Mouse (Mus musculus): Measurements from ENCODE around the gene Gm10647.
A peak's percentile ranks its signal among the peaks of the same experiment; 100 is the strongest.
"Not testable (repeated sequence)": the region's sequence is repeated elsewhere in the genome, so short reads cannot be mapped to it uniquely, and the experiment has no call there.

Gm10647 gene

DNA sequence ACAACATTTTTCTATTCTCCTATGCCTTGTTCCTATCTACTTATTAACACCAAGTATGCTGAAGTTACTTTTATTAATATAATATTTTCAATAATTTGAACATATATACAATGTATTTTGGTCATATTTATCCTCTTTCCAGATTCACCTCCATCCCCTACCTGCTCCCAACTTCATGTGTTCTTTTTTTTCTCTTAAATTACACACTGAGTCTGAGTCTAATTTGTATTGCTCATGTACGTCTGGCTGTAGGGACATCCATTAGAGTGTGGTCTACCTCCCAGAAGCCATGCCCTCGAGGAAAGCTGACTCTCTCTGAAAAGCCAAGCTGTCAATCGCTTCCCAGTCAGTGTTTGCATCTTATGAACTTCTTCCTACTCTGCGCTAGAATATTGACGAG lies at the start of gene Gm10647:
Gm10647 (plus strand) TSS at position 301 of the 400 bp plus-strand sequence.
- DNase-seq (ENCODE audit: low spot score in 2 of 2), result no peak

DNA sequence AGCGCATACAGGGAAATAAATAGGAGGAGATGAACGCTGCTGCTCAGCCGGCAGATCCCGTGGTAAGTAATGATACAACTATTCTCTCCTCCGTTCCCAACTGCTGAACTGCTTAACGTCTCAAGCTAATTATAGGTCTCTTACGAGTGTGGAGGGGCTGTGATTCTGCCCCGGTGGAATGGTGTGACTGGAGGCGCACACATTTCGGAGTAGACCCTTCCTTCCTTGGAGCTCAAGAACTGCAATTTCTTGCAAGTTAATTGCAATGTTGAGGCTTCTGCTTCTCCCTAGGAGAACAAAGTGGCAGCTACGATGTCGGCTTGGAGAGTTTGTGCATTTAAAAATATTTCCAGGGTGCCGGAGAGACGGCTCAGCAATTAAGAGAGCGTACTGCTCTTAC lies 48.4 kb upstream of the Gm10647 start:
- DNase-seq (ENCODE audit: low spot score in 2 of 2), result no peak

DNA sequence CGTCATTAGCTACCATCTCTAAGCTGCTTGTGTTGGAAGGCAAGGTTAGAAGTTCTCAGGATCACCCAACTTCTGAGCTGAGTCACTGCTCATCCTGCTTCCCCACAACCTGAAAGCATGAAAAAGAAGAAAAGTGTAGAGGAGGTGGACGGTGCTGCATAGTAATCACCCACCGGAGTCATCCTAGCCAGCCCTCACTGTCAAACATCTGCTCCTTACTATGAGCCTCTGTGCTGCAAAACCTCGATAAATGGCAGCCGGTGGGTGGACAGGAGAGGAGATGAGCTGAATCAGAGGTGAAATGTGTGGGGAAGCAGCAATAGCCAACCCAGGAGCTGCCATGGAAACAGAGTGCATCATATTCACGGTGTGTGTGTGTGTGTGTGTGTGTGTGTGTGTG lies 44.0 kb upstream of the Gm10647 start:
- no peak for DNase-seq (ENCODE audit: low spot score in 2 of 2)

DNA sequence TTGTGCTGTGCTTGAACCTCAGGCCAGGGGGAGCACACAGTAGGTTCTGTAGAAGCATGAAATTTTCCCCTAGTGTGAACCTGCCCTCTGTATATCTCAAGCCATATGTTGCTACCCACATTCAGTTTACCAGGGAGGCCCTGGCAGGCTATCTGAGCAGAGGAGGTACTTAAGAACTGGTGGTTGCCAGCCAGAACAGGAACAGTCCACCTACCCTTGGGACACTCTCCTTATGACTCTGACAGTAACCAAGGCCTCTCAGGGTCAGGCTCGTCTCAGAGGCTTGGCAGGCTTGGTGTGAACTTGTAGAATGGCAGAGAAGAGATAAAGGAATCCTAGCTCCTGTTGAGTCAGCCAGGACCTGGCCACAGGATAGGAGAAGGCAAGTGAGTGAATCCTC lies 35.8 kb upstream of the Gm10647 start:
- no peak for DNase-seq (ENCODE audit: low spot score in 2 of 2)

DNA sequence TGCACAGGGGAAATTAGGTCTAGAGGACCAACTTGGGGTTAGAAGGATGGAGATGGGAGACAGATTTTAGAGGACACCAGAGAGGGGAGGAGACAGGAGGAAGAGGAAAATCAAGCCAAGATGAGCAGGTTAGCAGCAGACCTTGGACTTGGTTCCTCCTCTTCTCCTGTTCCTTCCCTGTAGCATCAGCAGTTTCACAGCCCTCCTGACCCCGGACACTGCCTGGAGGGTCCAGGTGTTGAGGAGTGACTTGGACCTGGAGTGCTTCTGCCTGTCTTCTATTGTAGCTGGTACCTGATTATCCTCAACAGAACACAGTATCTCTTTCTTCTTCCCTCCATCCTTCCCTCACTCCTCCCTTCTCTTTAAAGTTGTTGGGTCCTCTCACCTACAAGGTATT lies 28.1 kb upstream of the Gm10647 start:
- no peak for DNase-seq (ENCODE audit: low spot score in 2 of 2)

DNA sequence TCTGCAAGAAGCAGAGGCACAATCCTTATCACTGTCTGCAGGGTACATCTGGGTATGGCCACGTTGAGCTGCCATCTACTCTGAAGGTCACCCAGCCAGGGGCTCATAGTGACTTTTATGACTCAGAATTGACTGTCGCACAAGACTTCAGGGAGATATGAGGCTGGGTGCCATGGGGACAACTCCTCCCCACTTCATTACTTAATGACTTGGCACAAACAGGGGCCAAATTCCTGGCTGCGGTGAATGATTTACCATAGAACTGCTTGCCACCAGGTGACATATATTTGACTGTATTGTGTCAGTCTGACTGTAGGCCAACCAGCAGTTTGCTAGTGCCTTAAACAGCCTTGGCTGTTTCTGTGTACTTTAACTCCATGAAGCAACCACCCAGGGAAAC lies 27.6 kb upstream of the Gm10647 start:
- no peak for DNase-seq (ENCODE audit: low spot score in 2 of 2)

DNA sequence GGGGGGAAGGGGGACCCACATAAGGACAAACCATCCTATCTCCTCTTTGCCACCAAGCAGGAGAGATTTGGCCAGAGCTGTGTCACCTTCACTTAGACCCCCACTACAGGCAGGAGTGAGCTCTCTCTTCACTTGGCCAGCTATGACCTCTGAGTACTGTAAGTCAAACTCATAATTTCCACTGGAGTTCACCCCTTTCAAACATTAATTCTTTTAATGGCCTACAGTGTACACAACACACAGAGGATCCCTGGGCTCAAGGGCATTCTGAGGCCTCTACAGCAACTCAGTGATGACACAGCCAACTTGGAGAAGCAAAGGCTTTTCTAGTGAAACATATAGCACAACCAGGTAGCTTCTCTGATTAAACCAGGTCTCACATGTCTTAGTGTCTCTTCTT lies 26.1 kb upstream of the Gm10647 start:
- no peak for DNase-seq (ENCODE audit: low spot score in 2 of 2)

DNA sequence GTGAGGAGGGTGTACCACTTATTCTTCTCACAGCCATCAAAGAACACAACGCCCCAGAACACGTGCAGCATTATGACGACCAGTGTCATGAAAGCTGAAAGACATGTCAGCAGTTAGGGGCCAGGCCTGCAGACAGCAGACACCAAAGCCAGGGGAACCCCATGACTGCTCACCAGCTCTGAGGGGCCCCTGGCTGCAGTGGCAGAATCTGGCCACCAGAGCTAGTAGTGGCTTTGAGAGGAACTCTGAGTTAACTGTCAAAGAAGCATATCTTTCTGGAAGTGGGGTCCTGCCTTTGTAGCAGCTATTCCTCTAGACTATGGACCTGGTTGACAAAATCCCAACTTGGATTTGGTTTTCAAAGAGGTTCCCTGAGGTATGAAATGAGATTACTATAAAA lies 12.3 kb upstream of the Gm10647 start:
- peak in 1 of 2 experiments; percentile 35 for DNase-seq (ENCODE audit: low spot score in 2 of 2)

DNA sequence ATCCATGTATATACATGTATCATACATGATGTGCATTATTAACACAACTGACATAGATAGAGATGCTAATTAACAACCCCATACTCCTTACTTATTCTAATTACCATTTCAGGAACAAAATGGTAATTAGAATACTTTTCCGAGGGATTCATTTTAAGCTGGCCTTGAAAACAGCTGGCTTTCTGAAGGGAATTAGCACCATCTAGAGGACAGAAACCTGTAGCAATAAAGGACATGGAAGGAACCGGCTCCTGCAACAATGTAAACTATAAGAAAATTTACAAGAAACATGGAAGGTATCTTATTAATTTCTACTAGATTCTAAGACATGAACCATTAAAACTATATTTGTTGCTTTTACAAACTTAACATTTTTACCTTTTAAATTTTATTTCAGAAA lies 9.0 kb upstream of the Gm10647 start:
- DNase-seq (ENCODE audit: low spot score in 2 of 2), result peak in 1 of 2 experiments; percentile 29

DNA sequence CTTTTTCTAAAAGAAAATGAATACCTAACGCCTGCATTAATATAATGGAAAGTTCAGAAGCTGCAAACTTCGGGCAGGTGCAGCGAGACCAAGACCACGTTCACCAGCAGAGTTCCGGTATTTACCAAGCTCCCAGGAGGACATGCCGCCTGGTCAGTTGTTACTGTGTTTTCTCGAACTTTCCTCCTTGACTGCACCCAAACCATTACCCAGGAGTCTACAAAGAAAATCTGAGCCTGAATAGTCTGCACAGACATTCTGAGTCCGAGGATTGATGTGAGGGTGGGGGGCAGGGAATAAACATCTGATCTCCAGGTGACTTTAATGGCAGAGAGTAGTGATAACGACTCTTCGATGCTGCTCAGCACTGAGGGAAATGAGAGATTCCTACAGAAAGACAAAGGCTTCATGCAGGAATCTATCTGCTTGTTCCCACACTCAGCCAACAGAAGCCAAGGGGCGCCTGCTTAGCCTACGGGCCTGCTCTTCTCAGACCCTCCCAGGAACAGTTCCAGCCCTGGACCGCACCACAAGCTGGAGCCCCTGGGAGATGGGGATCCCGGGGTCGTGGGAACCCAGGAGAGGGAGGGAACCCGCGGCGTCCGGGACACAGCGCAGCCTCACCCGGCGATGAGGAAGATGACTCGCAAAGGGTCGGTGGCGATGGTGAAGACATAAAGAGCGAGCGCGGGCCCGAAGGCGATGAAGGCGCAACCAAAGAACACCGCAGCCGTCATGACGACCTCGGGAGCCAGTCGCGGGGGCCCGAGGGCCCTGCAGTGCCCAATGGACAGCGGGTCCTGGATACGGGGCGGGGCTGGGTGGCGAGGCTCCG lies 2.0 kb upstream of the Gm10647 start:
- no peak for DNase-seq (ENCODE audit: low spot score in 2 of 2)

DNA sequence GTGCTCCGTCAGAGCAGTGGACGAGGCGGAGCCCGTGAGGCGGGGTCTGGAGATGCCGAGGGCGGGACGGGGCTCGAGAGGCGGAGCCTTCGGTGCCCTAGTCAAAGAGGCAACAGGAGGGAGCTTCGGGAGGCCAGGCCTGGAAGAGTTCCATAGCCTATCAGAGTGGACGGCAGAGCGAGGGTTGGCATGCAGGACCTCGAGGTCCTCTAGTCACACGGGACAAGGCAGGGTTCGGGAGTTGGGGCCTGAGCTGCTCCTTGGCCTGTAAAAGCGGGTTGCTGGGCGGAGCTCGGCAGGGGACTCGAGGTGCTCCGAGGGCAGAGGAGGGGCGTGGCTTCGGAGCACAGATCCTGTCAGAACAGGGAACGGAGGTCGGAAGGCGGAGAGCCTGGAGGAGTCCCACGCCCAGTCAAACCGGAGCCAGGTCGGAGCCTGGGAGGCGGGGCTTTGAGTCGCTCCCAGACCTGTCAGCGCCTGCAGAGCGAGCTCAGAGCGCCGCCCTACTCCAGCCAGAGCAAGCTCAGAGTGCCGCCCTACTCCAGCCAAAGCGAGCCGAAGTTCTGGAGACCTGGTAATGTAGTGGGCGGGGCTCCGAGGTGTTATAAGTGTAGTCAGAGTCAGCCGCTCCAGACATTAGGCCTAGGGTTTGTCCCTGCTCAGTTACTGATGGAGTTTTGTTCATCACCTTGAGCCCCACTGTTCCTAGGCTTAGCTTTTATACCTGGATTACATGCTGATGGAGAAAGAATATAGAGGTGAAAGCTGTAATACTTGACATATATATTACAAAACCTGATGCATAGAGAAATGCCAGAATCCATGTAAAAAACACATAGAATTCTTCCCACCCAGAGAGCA lies 1.1 kb upstream of the Gm10647 start, which contains the start of gene Aph1b:
Aph1b (minus strand) TSS at position 27 of the 861 bp plus-strand sequence.
- DNase-seq (ENCODE audit: low spot score in 2 of 2), result peak; percentile 84 to 85

DNA sequence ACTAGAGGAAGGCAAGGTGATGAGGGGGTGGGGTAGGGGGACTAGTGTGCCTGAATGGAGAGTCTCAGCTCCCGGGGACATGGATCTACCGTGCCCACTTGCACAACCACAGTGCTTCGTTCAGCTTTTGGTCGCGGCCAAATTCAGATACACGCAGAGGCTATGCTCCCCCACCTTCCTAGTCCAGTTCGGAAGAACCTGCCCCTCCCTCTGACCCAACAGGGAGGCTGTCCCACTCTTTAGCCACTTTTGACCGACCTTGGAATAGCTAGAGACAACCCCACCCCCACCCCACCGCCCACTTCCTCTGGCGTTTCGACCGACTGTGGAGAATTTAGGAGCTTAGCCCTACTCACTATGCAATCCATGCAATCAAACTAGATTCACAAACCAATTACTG lies 5.1 kb downstream of the Gm10647 start:
- DNase-seq (ENCODE audit: low spot score in 2 of 2), result no peak

DNA sequence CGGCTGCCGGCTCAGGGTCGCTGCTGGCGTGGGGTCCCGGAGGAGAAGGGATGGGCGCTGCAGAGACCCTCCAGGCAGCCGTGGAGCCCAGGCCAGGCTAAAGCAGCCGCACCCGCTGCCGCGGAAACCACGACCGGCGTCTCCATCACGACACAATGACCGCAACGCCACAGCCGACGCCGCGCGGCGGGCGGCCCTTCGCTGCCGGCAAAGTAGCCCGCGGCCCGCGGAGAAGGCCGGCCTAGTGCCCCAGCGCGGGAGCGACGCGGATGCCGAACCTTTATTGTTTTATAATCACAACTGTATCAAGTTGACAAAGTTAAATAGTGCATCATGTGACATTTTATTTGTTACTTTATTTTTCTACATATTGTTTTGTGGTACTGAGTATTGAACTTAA lies 9.1 kb downstream of the Gm10647 start:
- DNase-seq (ENCODE audit: low spot score in 2 of 2), result not testable (repeated sequence)

DNA sequence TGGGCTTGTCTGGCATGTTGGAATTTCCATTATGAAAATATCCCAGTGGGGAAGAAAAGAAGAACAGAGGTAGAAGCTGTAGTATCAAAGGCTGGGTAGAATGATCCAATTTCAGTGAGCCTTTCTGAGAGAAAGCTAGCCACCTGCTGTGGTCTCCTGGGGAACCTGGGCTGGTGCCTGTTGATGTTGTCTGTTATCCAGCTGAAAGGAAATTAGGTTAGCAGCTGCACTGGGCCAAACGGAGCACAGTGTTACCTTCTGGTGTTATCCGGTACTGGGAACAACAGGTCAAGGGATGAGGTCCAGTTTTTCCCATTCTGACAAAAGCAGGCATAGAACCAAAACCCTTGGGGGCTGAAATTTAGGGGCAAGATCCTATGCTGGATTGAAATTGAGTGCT lies 16.6 kb downstream of the Gm10647 start:
- peak in 1 of 2 experiments; percentile 15 for DNase-seq (ENCODE audit: low spot score in 2 of 2)

DNA sequence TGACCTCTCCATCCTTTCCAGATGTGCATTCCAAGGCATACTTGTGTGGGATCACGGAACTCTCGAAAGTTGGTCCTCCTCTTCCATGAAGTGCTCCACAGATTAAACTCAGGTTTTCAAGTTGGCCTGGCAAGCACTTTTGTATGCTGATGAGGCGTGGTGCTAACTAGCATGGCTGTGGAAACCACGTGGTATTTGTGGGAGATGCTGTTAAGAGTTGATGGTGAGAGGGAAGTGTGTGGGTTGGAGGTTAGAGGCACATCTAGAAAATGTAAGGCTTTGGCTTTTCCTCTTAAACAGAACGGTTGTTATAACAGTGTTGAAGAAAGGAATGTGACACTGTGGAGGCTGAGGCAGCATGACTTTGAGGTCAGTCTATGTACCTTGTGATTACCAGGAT lies 24.2 kb downstream of the Gm10647 start:
- no peak for DNase-seq (ENCODE audit: low spot score in 2 of 2)

DNA sequence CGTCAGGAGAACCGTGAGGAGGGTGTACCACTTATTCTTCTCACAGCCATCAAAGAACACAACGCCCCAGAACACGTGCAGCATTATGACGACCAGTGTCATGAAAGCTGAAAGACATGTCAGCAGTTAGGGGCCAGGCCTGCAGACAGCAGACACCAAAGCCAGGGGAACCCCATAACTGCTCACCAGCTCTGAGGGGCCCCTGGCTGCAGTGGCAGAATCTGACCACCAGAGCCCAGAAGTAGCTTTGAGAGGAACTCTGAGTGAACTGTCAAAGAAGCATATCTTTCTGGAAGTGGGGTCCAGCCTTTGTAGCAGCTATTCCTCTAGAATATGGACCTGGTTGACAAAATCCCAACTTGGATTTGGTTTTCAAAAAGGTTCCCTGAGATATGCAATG lies 25.4 kb downstream of the Gm10647 start:
- peak in 1 of 2 experiments; percentile 9 for DNase-seq (ENCODE audit: low spot score in 2 of 2)

DNA sequence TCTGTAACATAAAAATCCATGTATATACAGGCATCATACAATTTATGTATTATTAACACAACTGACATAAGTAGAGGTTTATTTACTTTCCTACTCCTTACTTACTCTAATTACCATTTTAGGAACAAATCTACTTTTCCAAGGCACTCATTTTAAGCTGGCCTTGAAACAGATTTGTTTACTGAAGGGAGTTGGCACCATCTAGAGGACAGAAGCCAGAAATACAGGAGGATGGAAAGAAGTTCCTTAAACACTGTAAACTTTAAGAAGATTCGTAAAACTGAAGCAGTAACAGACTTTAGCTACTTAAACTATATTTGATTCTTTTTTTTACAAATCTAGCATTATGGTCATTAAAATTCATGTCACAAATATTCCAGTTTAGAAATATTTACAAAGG lies 29.2 kb downstream of the Gm10647 start:
- DNase-seq (ENCODE audit: low spot score in 2 of 2), result peak in 1 of 2 experiments; percentile 38

DNA sequence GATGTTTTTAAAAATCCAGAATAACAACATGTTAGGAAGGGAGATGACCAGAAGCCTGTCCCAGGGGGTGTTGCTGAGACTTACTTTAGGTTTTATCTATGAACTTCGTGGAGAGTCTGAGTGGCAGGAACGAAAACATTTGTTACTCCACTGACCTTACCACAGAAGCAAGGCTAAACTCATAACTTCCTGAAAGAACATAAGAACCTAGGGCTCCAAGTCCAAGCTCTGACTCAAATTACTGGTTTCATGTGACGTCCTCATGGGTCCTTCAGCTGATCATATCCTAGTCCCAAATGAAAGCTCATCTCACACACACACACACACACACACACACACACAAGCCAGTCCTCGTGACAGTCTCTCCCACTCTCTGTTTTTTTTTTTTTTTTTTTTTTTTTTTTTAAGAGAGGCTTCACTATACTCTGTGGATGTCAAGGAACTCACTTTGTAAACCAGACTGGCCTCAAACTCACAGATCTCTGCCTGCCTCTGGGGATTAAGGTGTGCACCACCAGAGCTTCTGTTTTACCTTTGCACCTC lies 35.6 kb downstream of the Gm10647 start:
- no peak for DNase-seq (ENCODE audit: low spot score in 2 of 2)

DNA sequence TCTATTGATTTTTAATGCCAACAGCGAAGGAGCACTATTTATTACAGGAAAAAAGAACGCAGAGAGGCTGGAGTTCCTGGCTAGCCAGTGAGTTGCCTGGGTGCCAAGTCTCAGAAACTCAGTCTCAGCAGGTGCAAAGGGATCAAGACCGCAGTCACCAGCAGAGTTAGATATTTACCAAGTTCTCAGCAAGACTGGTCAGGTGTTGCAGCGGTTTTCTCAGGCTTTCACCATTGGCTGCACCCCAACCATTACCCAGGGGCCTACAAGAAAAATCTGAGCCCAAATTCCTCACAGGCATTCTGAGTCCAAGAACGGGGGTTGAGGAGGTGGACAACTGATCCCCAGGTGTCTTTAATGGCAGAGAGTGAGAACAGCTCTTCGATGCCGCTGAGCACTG lies 37.0 kb downstream of the Gm10647 start:
- no peak for DNase-seq (ENCODE audit: low spot score in 2 of 2)

DNA sequence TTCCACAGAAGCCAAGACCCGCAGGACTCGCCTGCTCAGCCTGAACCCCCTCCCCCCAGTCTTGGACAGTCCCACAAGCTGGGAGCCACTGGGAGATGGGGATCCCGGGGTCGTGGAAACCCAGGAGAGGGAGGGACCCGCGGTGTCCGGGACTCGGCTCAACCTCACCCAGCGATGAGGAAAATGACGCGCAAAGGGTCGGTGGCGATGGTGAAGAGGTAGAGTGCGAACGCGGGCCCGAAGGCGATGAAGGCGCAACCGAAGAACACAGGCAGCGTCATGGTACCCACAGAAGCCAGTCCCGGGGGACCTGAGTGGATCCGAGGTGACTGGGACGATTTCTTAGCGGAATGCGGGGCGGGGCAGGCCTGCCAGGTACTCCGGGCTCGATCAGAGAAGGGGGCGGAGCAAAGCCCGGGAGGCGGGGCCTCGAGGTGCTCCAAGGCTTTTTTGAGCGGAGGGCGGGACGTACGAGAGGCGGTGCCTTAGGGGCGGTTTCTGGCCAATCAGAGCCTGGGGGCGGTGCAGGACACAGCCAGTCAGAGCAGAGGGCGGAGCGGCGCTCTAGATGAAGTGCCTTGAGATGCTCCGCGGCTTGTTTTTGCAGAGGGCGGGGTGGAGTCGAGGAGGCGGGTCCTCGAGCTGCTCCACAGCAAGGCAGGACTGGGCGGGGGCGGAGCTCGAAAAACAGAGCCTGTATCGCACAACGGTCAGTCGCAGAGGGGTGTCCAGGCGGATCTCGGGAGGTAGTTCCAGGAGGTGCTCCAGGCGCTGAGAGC lies 37.7 kb downstream of the Gm10647 start, which contains the start of gene Aph1c:
Aph1c (minus strand) TSS at position 409 of the 779 bp plus-strand sequence.
- peak; percentile 97 to 98 for DNase-seq (ENCODE audit: low spot score in 2 of 2)

DNA sequence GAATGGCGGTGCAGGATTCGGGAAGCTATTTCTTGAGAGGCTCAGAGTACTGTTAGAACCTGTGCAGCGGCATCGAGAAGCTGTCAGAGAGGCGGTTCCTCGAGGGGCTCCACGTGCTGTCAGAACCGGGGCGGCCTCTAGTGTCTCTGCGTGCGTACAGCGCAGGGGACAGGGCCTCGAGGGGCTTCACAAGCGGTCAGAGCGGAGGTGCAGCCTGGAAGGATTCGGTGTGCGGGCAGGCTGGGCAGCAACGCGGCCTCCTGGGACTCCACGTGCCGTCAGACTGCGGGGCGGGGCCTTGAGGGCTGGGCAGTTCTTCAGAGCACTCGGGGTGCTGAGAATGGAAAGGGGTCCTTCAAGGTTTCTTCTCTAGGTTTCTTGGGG lies 38.2 kb downstream of the Gm10647 start:
- no peak for DNase-seq (ENCODE audit: low spot score in 2 of 2)

DNA sequence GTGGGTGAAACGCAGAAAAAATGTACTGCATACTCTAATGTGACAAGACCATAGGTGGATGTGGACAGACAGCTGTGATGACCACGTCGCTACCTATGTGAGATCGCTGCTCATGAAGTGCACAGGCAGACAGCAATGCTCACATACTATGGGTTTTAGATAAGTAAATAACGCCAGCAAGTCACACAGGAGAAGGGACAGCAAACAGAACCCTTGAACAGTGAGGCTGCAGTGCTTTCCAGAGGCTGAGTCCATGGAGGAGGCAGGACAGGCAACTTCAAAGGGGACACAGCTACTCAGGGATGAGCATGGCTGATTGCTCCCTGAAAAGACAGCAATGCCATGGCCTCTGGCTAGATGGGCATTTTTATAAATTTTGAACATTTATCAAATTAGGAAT lies 50.0 kb downstream of the Gm10647 start:
- no peak for DNase-seq (ENCODE audit: low spot score in 2 of 2)
